Mouse (Mus musculus) liver, embryonic 14.5 days (tissue): ENCODE data around the gene Cd2ap. TPM values are rescaled to one million over a fixed set of nuclear protein-coding genes. Genes with fewer than 3 reads are reported as not detected.

ENCODE experiments used
- ATAC-seq: fragments of 200-750 bp; cut with Nextera tagmentation; 2 replicates; pipeline ENCODE4 v1.8.0; 2017; ENCODE audit warnings: moderate number of reproducible peaks, mild to moderate bottlenecking, moderate library complexity; ENCODE audit not compliant: insufficient read depth
- DNase-seq, 3 experiments: peaks; one replicate each; pipeline ENCODE4 v3.0.0-alpha.2; 2012 to 2013; ENCODE audit warnings: low read depth in 3 of 3, low spot score in 3 of 3
- H3K27ac ChIP-seq: fragments of 300-500 bp; sonication (generic); 2 replicates; pipeline ENCODE4 v1.5.1; 2014; ENCODE audit warnings: moderate library complexity, mild to moderate bottlenecking, control low read depth, inconsistent platforms
- H3K27me3 ChIP-seq: fragments of 300-500 bp; sonication (generic); 2 replicates; pipeline ENCODE4 v1.6.1; 2014; ENCODE audit warnings: mild to moderate bottlenecking, low read length, moderate library complexity; ENCODE audit not compliant: control insufficient read depth, insufficient read depth
- H3K36me3 ChIP-seq: fragments of 300-500 bp; sonication (generic); replicated peaks from 2 replicates; pipeline ENCODE4 v1.6.1; 2014; ENCODE audit warnings: low read depth; ENCODE audit not compliant: control insufficient read depth, insufficient read depth
- H3K4me1 ChIP-seq, 2 experiments: fragments of 200-500 bp in 1 of 2; fragments of 300-500 bp in 1 of 2; sonication (generic) in 1 of 2; replicated peaks; 2 replicates each; pipeline ENCODE4 v1.6.1; 2012 to 2014; ENCODE audit warnings: antibody characterized with exemption in 1 of 2, inconsistent platforms in 1 of 2, low read length in 1 of 2; ENCODE audit not compliant: control insufficient read depth in 2 of 2, insufficient read depth in 2 of 2
- H3K4me2 ChIP-seq: fragments of 300-500 bp; sonication (generic); 2 replicates; pipeline ENCODE4 v1.6.1; 2014; ENCODE audit warnings: low read depth, mild to moderate bottlenecking, control low read depth, moderate library complexity
- H3K4me3 ChIP-seq, 2 experiments: fragments of 200-500 bp in 1 of 2; fragments of 300-500 bp in 1 of 2; sonication (generic) in 1 of 2; 2 replicates each; pipeline ENCODE4 v1.5.1; 2012 to 2014; ENCODE audit warnings: low read depth in 2 of 2, low read length in 2 of 2, mild to moderate bottlenecking in 2 of 2, control low read depth in 1 of 2, inconsistent platforms in 1 of 2, moderate library complexity in 1 of 2; ENCODE audit not compliant: insufficient read depth in 1 of 2
- H3K9ac ChIP-seq: fragments of 300-500 bp; sonication (generic); replicated peaks from 2 replicates; pipeline ENCODE4 v1.6.1; 2014; ENCODE audit warnings: mild to moderate bottlenecking, control low read depth, moderate library complexity
- H3K9me3 ChIP-seq: fragments of 300-500 bp; sonication (generic); 2 replicates; pipeline ENCODE4 v1.6.1; 2016; ENCODE audit warnings: low read length, mixed read lengths; ENCODE audit not compliant: control insufficient read depth
- CTCF ChIP-seq: IDR thresholded peaks from 2 replicates; pipeline ENCODE4 v1.5.1; 2016; ENCODE audit warnings: antibody characterized with exemption, low read depth, control low read depth
- EP300 ChIP-seq: IDR thresholded peaks from 2 replicates; pipeline ENCODE4 v1.6.1; 2016; ENCODE audit warnings: antibody characterized with exemption, low read depth
- WGBS: fragments of 180-500 bp; shearing (Covaris S2); extraction: QIAGEN DNeasy Blood & Tissue Kit; methylation state at CpG from one replicate; pipeline ENCODE4 v1.1.7; 2014; ENCODE audit not compliant: insufficient replicate concordance; 5-methylcytosine and 5-hydroxymethylcytosine counted together
- polyA plus RNA-seq, 2 experiments: library from polyadenylated mRNA; depleted of rRNA in 1 of 2; stranded (reverse) in 1 of 2; unstranded in 1 of 2; fragments of >200 nt; fragmentation: Nextera tagmentation in 1 of 2; extraction: Ambion mirVana in 1 of 2; gene quantifications; 2 replicates each; pipeline versions ENCODE4 v1.2.1 to v1.2.3; 2012 to 2014

Cd2ap gene
- polyA plus RNA-seq, 2 experiments, result 8.3 to 8.6 TPM

DNA sequence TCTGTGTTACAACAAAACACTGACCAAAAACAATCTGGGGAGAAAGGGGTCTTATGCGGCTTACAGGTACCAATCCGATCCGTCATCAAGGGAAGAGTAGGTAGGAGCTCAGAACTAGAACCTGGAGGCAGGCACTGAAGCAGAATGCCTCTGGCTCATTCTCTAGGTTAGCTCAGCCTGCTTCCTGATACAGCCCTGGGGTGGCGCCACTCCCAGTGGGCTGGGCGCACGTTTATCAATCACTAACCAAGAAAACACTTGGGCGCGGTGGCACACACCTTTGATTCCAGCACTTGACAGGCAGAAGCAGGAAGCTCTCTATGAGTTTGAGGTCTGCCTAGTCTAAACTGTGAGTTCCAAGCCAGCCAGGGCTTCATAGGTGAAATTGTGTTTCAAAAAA lies 7.3 kb upstream of the Cd2ap start:
- peaks cover 31 to 33% of the 10 kb centered on the region in 2 experiments for H3K4me1 ChIP-seq
- ATAC-seq, result peak; percentile 95
- H3K4me2 ChIP-seq, result peak overlapping the region; percentile 69
- 24% methylated on average over 8 of the region's 8 CpGs for WGBS
- peak overlapping the region; percentile 65 for H3K9ac ChIP-seq
- H3K9me3 ChIP-seq, result no peaks in the 10 kb centered on the region
- no peaks in the 10 kb centered on the region for H3K27me3 ChIP-seq
- H3K4me3 ChIP-seq, result peak overlapping the region; percentile 23 to 28
- H3K36me3 ChIP-seq, result no peaks in the 10 kb centered on the region
- peak overlapping the region; percentile 57 for H3K27ac ChIP-seq
- peak; percentile 71 to 73 (median 72) for DNase-seq
- peak; percentile 77 for TF ChIP-seq CTCF
- TF ChIP-seq EP300, result no peak

DNA sequence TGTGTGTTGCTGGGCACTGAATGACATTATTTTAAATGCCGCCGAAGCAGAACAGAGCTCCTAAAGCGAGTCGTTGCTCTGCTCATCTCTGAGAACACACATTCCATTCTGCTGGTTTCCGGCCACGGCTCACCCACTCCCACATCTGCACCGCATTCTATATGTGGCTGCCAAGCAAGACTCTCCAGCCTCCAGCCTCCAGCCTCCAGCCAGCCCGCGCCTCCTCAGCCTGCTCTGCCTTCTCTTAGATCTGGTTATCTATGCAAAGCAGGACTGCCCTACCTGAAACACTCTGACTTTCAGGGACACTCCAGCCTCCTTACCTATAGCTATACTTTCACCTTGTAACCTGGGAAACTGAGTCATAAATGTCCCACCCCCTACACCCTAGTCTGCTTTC lies 6.8 kb upstream of the Cd2ap start:
- 28% methylated on average over 9 of the region's 9 CpGs for WGBS
- TF ChIP-seq EP300, result no peak; the same call in 1 of the 2 replicates
- no peak for TF ChIP-seq CTCF
- Histone ChIP-seq H3K4me1 (peaks cover 31 to 33% of the 10 kb centered on the region in 2 experiments), H3K9me3 (no peaks in the 10 kb centered on the region), H3K4me2 (peak overlapping the region; percentile 69), H3K36me3 (no peaks in the 10 kb centered on the region), H3K4me3 (peak overlapping the region; percentile 23 to 28), H3K27ac (peak overlapping the region; percentile 57), H3K27me3 (no peaks in the 10 kb centered on the region), H3K9ac (peak overlapping the region; percentile 49)
- DNase-seq, result peak; percentile 54 to 62 (median 56)
- ATAC-seq, result peak; percentile 90

GRCm38 (mm10) chr17:42882873-42883272 lies 6.4 kb upstream of the Cd2ap start:
- Histone ChIP-seq H3K9ac (peak overlapping the region; percentile 49), H3K4me1 (peaks cover 31 to 33% of the 10 kb centered on the region in 2 experiments), H3K9me3 (no peaks in the 10 kb centered on the region), H3K27ac (peak overlapping the region; percentile 57), H3K4me3 (peak overlapping the region in 1 of 2 experiments; percentile 28; a peak in 2 of 4 replicates), H3K4me2 (peak overlapping the region; percentile 69), H3K36me3 (no peaks in the 10 kb centered on the region), H3K27me3 (no peaks in the 10 kb centered on the region)
- peak in 1 of 3 experiments; percentile 44 for DNase-seq
- TF ChIP-seq CTCF (peak; percentile 29; the same call in 1 of the 2 replicates), EP300 (no peak)
- 56% methylated on average over 1 of the region's 1 CpGs for WGBS
- no peak for ATAC-seq

DNA sequence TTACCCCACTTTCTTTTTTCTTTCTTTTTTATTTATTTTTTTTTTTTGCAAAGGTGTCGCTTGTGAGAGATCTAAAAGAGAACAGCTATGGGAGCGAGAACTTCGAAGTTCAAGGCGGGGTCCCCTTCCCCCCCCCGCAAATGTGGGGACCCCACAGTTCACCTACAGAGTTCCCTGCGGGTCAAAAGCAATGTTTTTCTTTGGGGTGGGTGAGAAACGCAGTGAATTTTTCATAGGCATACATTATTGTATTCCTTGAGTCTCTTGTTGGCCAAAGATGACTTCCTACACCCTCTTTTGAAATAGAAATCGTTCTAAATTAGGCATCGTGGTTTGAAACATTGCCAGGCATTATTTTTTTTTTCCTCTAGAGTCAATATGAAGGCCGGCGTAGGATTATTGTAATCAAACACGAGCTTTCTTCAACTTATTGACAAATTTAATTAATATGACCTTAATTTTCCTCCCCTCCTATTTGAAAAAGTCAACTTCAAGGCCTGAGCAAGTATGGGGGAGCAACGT lies 500 bp upstream of the Cd2ap start:
- ATAC-seq, result no peak
- Histone ChIP-seq H3K9ac (peak overlapping the region; percentile 55), H3K36me3 (no peaks in the 10 kb centered on the region), H3K27ac (peak overlapping the region; percentile 9; the same call in 1 of the 2 replicates), H3K4me1 (peaks cover 5 to 9% of the 10 kb centered on the region in 2 experiments; a peak in 3 of 4 replicates), H3K9me3 (no peaks in the 10 kb centered on the region), H3K4me3 (peak overlapping the region; percentile 73 to 79), H3K27me3 (no peaks in the 10 kb centered on the region), H3K4me2 (peak overlapping the region; percentile 91)
- DNase-seq, result no peak
- TF ChIP-seq CTCF (no peak), EP300 (no peak)
- 30% methylated on average over 13 of the region's 13 CpGs for WGBS

GRCm38 (mm10) chr17:42875571-42876000 lies 879 bp downstream of the Cd2ap start:
- Histone ChIP-seq H3K36me3 (no peaks in the 10 kb centered on the region), H3K4me2 (peak overlapping the region; percentile 91), H3K9ac (peak overlapping the region; percentile 78), H3K4me3 (peak overlapping the region; percentile 73 to 79), H3K9me3 (no peaks in the 10 kb centered on the region), H3K27me3 (no peaks in the 10 kb centered on the region), H3K4me1 (peaks cover 6 to 13% of the 10 kb centered on the region in 2 experiments; a peak in 3 of 4 replicates), H3K27ac (peak overlapping the region; percentile 5; the same call in 1 of the 2 replicates)
- ATAC-seq (no peak), DNase-seq (peak in 1 of 3 experiments; percentile 28)
- WGBS, result 2% methylated on average over 17 of the region's 17 CpGs
- TF ChIP-seq CTCF, result no peak
- TF ChIP-seq EP300, result no peak
